Mouse (Mus musculus): ENCODE measurements around the gene Dgkh. TPM values are rescaled to one million over a fixed set of nuclear protein-coding genes. Genes with fewer than 3 reads are reported as not detected.

The Dgkh gene
- polyA plus RNA-seq, 1 experiment: 6.9 TPM

DNA sequence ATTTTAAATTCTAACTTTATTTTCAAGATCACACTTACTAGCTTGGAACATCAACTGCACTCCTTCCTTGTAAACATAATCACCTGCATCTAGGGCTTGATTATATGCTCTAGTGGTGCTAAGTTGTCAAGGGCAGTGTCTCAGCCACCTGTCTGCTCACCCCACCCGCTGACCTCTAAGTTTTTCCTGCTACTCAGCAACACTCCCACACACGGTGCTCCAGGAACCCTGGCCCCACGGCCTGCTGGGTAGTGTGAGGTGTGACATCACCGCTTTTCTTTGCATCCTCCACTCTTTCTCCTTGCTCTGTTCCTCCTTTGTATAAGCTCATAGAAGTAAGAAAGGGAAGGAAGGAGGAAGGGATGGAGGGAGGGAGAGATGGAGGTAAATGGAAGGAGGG is 21.9 kb downstream of the Dgkh start:
- Histone ChIP-seq H3K27ac (ENCODE audit: control insufficient read depth, insufficient read depth, low read depth, low read length, poor library complexity) (no peak overlapping the region), H3K4me1 (ENCODE audit: control insufficient read depth, insufficient read depth, low read length) (no peaks in the 10 kb centered on the region), H3K4me3 (replicated peaks; ENCODE audit: control insufficient read depth, low read depth, low read length) (no peak overlapping the region)
- 68% methylated on average over 4 of the region's 4 CpGs for WGBS
- TF ChIP-seq CTCF (IDR thresholded peaks at IDR 0.05; ENCODE audit: control insufficient read depth, insufficient read depth, low read length) (no peak), POLR2A (IDR thresholded peaks at IDR 0.05; ENCODE audit: borderline replicate concordance, control insufficient read depth, low read depth, low read length) (no peak)

DNA sequence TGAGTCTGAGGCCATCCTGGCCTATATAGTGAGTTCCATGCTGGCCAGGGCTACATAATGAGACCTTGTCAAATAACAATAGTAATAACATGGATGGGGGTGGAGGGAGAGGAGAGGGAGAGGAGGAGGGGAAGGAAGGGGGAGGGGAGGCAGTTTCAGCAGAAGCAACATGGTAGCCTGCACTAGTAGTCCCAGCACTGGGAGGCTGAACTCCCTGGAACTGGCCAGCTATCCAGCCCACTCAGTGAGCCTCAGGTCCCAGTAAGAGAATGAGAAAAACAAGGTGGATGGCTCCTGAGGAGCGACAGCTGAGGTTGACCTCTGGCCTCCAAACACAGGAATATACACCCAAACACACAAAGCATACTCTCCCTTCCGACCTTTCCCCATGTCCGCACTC is 27.0 kb downstream of the Dgkh start:
- Histone ChIP-seq H3K27ac (ENCODE audit: control insufficient read depth, insufficient read depth, low read depth, low read length, poor library complexity) (no peak overlapping the region), H3K4me1 (ENCODE audit: control insufficient read depth, insufficient read depth, low read length) (peaks cover 1% of the 10 kb centered on the region; the same call in 1 of the 2 replicates), H3K4me3 (replicated peaks; ENCODE audit: control insufficient read depth, low read depth, low read length) (no peak overlapping the region)
- TF ChIP-seq CTCF (IDR thresholded peaks at IDR 0.05; ENCODE audit: control insufficient read depth, insufficient read depth, low read length) (no peak), POLR2A (IDR thresholded peaks at IDR 0.05; ENCODE audit: borderline replicate concordance, control insufficient read depth, low read depth, low read length) (no peak)
- 82% methylated on average over 3 of the region's 3 CpGs for WGBS

DNA sequence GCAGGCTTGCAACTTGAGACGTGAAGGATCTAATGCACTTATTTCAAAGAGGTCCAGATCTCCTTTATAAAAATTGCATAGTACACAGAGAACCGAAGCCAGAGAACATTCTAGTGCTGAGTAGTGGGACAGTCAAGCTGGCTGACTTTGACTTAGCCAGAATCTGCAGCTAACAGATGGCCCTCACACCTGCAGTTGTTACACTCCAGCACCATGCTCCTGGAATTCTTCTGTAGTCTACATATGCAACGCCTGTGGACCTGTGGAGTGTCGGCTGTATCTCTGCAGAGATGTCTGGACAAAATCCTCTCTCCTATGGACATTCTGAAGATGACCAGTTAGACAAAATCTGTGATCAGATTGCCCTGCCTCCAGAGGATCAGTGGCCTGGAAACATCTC is 28.6 kb downstream of the Dgkh start:
- Histone ChIP-seq H3K4me1 (ENCODE audit: control insufficient read depth, insufficient read depth, low read length) (peaks cover 4% of the 10 kb centered on the region; the same call in 1 of the 2 replicates), H3K4me3 (replicated peaks; ENCODE audit: control insufficient read depth, low read depth, low read length) (no peak overlapping the region), H3K27ac (ENCODE audit: control insufficient read depth, insufficient read depth, low read depth, low read length, poor library complexity) (no peak overlapping the region)
- WGBS: 87% methylated on average over 4 of the region's 4 CpGs
- no peak for TF ChIP-seq POLR2A (IDR thresholded peaks at IDR 0.05; ENCODE audit: borderline replicate concordance, control insufficient read depth, low read depth, low read length)
- no peak for TF ChIP-seq CTCF (IDR thresholded peaks at IDR 0.05; ENCODE audit: control insufficient read depth, insufficient read depth, low read length)

DNA sequence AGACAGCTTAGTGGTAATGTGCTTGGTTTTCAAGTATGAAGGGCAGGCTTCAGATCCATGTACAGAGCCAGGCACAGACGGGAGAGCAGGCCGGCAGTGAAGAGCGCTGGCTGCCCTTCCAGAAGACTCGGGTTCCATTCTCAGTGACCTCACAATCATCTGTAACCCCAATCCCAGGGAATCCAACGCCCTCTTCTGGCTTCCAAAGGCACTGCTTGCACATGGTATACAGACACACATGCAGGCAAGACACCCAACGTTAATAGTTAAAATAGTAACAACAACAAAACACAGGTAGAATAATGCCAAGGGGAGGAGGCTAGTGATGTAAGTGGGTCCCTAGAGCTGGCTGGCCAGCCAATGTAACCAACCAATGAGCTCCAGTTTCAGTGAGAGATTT is 29.2 kb downstream of the Dgkh start:
- Histone ChIP-seq H3K4me3 (replicated peaks; ENCODE audit: control insufficient read depth, low read depth, low read length) (no peak overlapping the region), H3K27ac (ENCODE audit: control insufficient read depth, insufficient read depth, low read depth, low read length, poor library complexity) (no peak overlapping the region), H3K4me1 (ENCODE audit: control insufficient read depth, insufficient read depth, low read length) (peaks cover 4% of the 10 kb centered on the region; the same call in 1 of the 2 replicates)
- no peak for TF ChIP-seq CTCF (IDR thresholded peaks at IDR 0.05; ENCODE audit: control insufficient read depth, insufficient read depth, low read length)
- TF ChIP-seq POLR2A (IDR thresholded peaks at IDR 0.05; ENCODE audit: borderline replicate concordance, control insufficient read depth, low read depth, low read length): no peak
- 80% methylated on average over 6 of the region's 6 CpGs for WGBS

DNA sequence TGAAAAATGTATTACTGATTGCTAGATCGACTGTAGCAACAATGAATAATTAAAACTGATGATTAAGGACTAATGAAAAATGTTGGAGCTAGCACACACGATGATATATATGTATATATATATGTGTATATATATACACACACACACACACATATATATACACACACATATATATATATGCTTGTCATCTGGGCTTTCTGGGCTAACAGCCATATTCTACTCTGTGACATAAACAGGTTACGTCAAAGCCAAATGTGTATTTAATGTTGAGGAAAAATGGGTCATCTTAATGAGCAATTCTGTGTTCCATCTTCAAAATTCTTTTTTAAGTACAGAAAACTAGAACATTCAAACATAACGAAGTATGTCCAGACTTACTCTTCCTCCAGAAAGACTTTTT is 30.5 kb downstream of the Dgkh start:
- 78% methylated on average over 4 of the region's 4 CpGs for WGBS

DNA sequence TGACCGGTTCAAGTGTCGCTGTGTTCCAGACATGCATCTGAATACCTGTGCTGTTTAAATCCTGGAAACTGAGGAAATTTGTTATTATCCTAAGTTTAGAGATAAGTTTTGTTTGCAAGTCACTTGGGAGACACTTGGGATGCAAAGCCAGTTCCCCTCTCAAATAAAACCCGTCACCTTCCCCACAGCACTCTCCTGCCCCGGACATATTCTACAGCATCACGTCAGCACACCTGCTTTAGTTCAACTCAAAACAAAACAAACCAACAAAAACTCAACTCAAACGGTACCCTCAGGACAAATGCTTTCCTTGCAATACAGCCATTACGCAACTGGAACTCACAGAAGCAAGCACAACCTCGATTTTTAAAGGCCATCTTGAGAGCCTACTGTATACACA is 31.1 kb downstream of the Dgkh start:
- TF ChIP-seq CTCF (IDR thresholded peaks at IDR 0.05; ENCODE audit: control insufficient read depth, insufficient read depth, low read length) (no peak), POLR2A (IDR thresholded peaks at IDR 0.05; ENCODE audit: borderline replicate concordance, control insufficient read depth, low read depth, low read length) (no peak)
- Histone ChIP-seq H3K4me1 (ENCODE audit: control insufficient read depth, insufficient read depth, low read length) (peaks cover 5% of the 10 kb centered on the region; the same call in 1 of the 2 replicates), H3K27ac (ENCODE audit: control insufficient read depth, insufficient read depth, low read depth, low read length, poor library complexity) (no peak overlapping the region), H3K4me3 (replicated peaks; ENCODE audit: control insufficient read depth, low read depth, low read length) (no peak overlapping the region)
- 74% methylated on average over 8 of the region's 8 CpGs for WGBS

More for the DNA sequence above, 30.5 kb downstream of the Dgkh start:
- H3K27ac ChIP-seq (ENCODE audit: control insufficient read depth, insufficient read depth, low read depth, low read length, poor library complexity): no peak overlapping the region
- no peak for TF ChIP-seq POLR2A (IDR thresholded peaks at IDR 0.05; ENCODE audit: borderline replicate concordance, control insufficient read depth, low read depth, low read length)
- no peak for TF ChIP-seq CTCF (IDR thresholded peaks at IDR 0.05; ENCODE audit: control insufficient read depth, insufficient read depth, low read length)
- no peak overlapping the region for H3K4me3 ChIP-seq (replicated peaks; ENCODE audit: control insufficient read depth, low read depth, low read length)
- peaks cover 5% of the 10 kb centered on the region; the same call in 1 of the 2 replicates for H3K4me1 ChIP-seq (ENCODE audit: control insufficient read depth, insufficient read depth, low read length)

DNA sequence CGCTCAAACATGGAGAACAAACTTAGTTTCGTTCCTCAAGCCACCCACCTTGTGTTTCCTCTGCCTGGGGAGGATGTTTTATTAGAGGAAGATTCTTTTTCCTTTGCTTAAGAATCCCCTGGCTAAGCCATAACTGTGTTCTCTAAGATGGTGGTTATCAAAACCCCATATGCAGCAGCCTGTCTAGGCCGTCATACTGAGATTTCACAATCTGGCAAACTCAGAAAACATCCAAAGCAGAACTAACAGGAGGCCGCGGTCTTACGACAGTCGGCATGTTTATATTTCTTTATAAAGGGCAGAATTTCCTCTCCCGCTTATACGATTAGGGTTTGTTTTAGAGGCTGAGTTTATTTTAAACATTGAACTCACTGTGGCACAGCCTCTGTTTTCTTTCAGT is 31.5 kb downstream of the Dgkh start:
- 44% methylated on average over 9 of the region's 9 CpGs for WGBS

DNA sequence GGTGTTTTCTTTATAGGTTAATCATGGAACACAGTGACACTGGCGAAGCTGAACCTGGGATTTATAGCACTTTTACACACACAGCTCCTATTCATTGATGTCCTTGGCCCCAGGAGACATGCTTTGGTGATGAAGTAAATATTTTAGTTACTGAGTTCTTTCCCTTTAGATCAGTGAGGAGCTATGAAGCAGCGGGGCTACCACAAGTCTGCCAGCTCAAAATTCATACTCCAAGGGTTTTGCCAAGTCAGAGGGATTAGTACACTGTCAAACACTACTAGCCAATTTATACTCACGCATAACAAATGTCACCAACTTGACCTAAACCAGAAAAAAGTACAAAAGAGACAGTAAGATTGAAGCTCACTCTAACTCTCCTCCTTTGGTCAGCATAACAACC is 32.9 kb downstream of the Dgkh start:
- TF ChIP-seq POLR2A (IDR thresholded peaks at IDR 0.05; ENCODE audit: borderline replicate concordance, control insufficient read depth, low read depth, low read length) (no peak), CTCF (IDR thresholded peaks at IDR 0.05; ENCODE audit: control insufficient read depth, insufficient read depth, low read length) (no peak)
- 78% methylated on average over 3 of the region's 3 CpGs for WGBS
- H3K4me1 ChIP-seq (ENCODE audit: control insufficient read depth, insufficient read depth, low read length): peaks cover 5% of the 10 kb centered on the region; the same call in 1 of the 2 replicates

More for the DNA sequence above, 31.5 kb downstream of the Dgkh start:
- Histone ChIP-seq H3K4me3 (replicated peaks; ENCODE audit: control insufficient read depth, low read depth, low read length) (no peak overlapping the region), H3K27ac (ENCODE audit: control insufficient read depth, insufficient read depth, low read depth, low read length, poor library complexity) (peak overlapping the region; percentile 46; the same call in 1 of the 2 replicates), H3K4me1 (ENCODE audit: control insufficient read depth, insufficient read depth, low read length) (peaks cover 5% of the 10 kb centered on the region; the same call in 1 of the 2 replicates)
- TF ChIP-seq POLR2A (IDR thresholded peaks at IDR 0.05; ENCODE audit: borderline replicate concordance, control insufficient read depth, low read depth, low read length): no peak
- TF ChIP-seq CTCF (IDR thresholded peaks at IDR 0.05; ENCODE audit: control insufficient read depth, insufficient read depth, low read length): no peak

DNA sequence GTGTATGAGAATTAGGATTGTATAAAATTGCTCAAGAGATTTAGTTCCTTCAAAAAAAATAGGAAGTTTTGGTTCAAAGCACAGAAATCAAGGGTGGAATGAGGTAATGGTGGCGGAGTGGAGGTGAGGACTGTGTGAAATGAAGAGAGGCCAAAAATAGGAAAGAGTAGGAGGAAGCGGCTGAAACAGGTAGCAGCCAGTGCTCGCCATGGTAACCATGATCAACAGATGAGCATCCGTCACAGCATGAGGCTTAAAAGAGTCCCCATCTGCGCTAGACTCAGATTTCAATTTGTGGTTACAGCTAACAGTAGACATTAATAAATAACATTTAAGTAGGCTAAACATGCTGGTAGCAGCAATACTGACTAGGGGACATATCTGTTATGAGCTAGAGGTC is 33.4 kb downstream of the Dgkh start:
- peaks cover 5% of the 10 kb centered on the region; the same call in 1 of the 2 replicates for H3K4me1 ChIP-seq (ENCODE audit: control insufficient read depth, insufficient read depth, low read length)
- H3K27ac ChIP-seq (ENCODE audit: control insufficient read depth, insufficient read depth, low read depth, low read length, poor library complexity): no peak overlapping the region
- TF ChIP-seq POLR2A (IDR thresholded peaks at IDR 0.05; ENCODE audit: borderline replicate concordance, control insufficient read depth, low read depth, low read length) (no peak), CTCF (IDR thresholded peaks at IDR 0.05; ENCODE audit: control insufficient read depth, insufficient read depth, low read length) (no peak)
- H3K4me3 ChIP-seq (replicated peaks; ENCODE audit: control insufficient read depth, low read depth, low read length): no peak overlapping the region
- WGBS: 59% methylated on average over 5 of the region's 5 CpGs

More for the DNA sequence above, 32.9 kb downstream of the Dgkh start:
- Histone ChIP-seq H3K27ac (ENCODE audit: control insufficient read depth, insufficient read depth, low read depth, low read length, poor library complexity) (no peak overlapping the region), H3K4me3 (replicated peaks; ENCODE audit: control insufficient read depth, low read depth, low read length) (no peak overlapping the region)
